Mouse (Mus musculus) R1 (cell line): Measurements from ENCODE around the gene Ckmt2.

Experiments used
- DNase-seq: peaks from one replicate; pipeline ENCODE4 v3.0.0-alpha.2; 2018; ENCODE audit warnings: low read depth, low spot score

The Ckmt2 gene

GRCm38 (mm10) chr13:91873734-91874329 lies 2.9 kb downstream of the Ckmt2 start:
- no peak for DNase-seq

GRCm38 (mm10) chr13:91868577-91868976 lies 8.1 kb downstream of the Ckmt2 start:
- DNase-seq, result no peak

- DNase-seq, result peak; percentile 54
Measured at GRCm38 (mm10) chr13:91858835-91859234, 17.9 kb downstream of the Ckmt2 start.

- DNase-seq, result peak; percentile 79
Measured at GRCm38 (mm10) chr13:91857427-91857826, 19.3 kb downstream of the Ckmt2 start.

GRCm38 (mm10) chr13:91854412-91854811 lies 22.3 kb downstream of the Ckmt2 start:
- DNase-seq, result no peak

GRCm38 (mm10) chr13:91827876-91828275 lies 48.8 kb downstream of the Ckmt2 start:
- no peak for DNase-seq

GRCm38 (mm10) chr13:91826066-91826465 lies 50.6 kb downstream of the Ckmt2 start:
- no peak for DNase-seq

GRCm38 (mm10) chr13:91824845-91825550 lies 51.7 kb downstream of the Ckmt2 start:
- DNase-seq, result no peak

GRCm38 (mm10) chr13:91823735-91824134 lies 53.0 kb downstream of the Ckmt2 start:
- no peak for DNase-seq

GRCm38 (mm10) chr13:91814670-91815069 lies 62.0 kb downstream of the Ckmt2 start:
- peak; percentile 48 for DNase-seq

GRCm38 (mm10) chr13:91809476-91809875 lies 67.2 kb downstream of the Ckmt2 start:
- DNase-seq, result peak; percentile 38

- peak; percentile 27 for DNase-seq
Measured at GRCm38 (mm10) chr13:91807874-91808575, 68.7 kb downstream of the Ckmt2 start.

GRCm38 (mm10) chr13:91807155-91807839 lies 69.4 kb downstream of the Ckmt2 start, which contains the start of gene Zcchc9:
TSS of gene Zcchc9 (minus strand) at chr13:91807705.
- DNase-seq, result peak; percentile 93
